Mouse (Mus musculus) stomach, postnatal 0 days (tissue): ENCODE measurements at regions not wholly inside any gene's neighbourhood (a gene's known extent, or its start where the extent isn't known, plus 50 kb on each side); places are given as distances from the start of the nearest gene placed in this dataset.

Experiments
- CTCF ChIP-seq: IDR thresholded peaks from 2 replicates; pipeline ENCODE4 v1.5.1; 2016; ENCODE audit warnings: antibody characterized with exemption, low read depth, mild to moderate bottlenecking, moderate library complexity
- EP300 ChIP-seq: optimal IDR thresholded peaks from 2 replicates; pipeline ENCODE3; 2016; ENCODE audit warnings: antibody characterized with exemption

- no peak for TF ChIP-seq EP300
- TF ChIP-seq CTCF = no peak
These were observed 364.1 kb upstream of the 3110018I06Rik start for GRCm38 (mm10) chr12:107124263-107124885.
